Mouse (Mus musculus): ENCODE results near the gene Cops7a. TPM values are rescaled to one million over a fixed set of nuclear protein-coding genes. Genes with fewer than 3 reads are reported as not detected.

The Cops7a gene
- polyA plus RNA-seq (2015; fragmentation: Nextera tagmentation; extraction: Ambion mirVana) = 134 and 179 TPM in 2 replicates

DNA sequence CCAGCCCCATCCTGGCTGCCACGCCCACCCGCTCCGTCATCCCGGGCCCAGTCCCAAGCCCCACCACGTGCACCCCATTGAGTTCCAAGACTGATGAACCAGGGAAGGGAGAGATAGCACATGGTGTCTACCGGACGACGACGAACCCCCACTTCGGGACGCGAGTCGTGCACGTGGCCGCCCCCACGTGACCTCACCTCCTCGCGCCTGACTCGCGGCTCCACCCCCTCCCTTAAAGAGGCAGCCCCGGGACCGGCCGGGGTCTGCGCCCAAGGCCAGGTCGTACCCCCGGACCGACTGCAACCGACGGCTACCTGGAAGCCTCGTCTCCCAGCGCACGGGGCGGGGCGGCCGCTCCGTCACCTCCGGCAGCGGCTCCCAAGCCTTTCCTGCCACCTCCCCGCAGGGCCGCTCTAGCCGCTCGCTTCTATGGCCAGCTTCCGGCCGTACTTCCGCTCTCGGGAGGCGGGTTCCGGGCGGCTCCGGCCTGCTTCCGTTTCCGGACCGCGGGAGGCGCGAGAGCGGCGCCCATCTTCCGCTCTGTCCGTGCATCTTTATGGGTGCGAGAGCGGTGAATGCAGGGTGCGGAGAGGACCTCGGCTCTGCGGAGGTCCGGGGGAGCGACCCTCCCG lies at the start of gene Cops7a:
Gene Cops7a (minus strand): TSS at position 451 of the 632 bp plus-strand sequence.

DNA sequence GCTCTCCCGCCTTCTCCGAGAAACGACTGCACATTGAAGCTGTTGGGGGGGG lies 43.6 kb upstream of the Cops7a start, which contains the start of gene Zfp384:
Gene Zfp384 (plus strand): TSS at position 17 of the 52 bp plus-strand sequence.

DNA sequence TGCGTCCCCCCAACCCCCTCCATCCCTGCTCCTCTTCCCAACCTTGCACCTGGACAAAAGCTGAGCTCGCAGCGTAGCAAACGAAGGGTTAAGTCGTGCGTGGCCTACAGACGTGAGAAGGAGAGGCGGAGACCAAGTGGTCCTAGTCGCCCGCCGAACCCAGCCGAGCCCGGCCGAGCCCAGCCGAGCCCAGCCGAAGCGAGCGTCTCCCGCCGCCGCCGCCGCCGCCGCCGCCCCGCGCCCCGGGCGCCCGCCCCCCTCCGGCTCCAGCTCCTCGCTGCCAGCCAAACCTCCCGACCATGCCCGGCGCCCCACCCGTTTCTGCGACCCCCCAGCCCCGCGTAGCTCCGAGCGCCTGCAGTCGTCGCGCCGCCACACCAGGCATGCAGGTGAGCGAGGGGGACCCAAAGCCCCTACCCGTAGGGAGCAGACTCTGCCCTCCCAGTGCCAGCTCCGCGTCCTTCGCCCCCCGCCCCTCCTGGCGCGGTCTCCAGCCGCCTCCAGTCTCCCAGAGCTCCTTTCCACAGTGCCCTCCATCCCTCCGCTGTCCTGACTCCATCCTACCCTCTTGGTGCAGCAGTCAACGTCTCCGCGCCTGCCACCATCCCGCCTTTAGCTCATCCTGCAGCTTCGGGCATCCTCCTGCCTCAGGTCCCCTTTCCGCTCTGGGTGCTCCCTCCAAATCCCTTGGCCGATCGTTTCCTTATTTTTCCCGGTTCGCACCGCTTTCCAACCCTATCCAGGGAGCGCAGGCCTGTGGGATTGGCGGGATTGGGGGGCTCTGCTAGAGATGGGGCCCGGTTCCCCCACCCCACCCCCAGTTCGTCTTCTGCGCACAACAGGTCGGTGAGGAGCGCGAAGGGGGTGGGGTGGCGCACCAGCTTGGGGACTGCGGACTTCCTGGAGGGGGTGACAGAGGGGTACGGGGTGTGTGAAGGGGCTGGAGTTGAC lies 31.5 kb upstream of the Cops7a start, which contains the start of gene Pianp:
Gene Pianp (plus strand): TSS at position 144 of the 951 bp plus-strand sequence.

DNA sequence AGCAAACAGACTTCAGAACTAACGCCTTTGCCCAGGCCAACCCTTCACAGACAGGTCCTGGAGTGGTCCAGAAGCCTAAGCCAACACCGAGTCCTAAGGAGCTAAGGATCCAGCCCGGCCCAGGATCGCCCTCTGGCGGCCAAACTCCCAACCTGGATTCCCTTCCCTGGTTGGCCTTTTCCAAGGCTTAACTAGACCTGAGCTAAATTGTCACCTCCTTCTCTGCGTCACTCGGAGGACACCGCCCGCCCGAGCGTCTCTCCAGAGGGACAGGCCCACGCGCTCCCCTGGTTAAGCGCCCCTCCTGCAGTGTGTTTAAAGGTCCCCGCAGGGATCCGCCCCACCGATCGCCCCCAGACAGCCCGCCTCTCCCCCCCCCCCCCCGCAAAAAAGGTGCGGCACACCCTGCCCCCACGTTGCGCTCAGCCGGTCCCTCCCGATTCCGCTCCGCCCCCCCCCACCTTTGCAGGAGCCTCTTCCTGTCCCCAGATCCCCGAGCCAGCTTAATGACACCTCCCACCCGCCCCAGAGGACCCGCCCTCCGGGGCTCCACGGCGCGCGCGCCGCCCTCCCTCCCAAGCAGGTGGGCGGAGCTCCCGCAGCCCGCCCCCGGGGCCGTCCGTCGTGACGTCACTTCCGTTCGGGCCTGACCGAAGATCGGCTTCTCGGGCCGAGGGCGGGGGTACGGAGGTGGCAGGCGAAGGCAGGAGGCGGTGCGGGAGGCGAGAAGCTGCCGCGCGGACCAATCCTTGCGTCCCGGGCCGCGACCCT lies 34.4 kb downstream of the Cops7a start, which contains the start of gene Mlf2:
Gene Mlf2 (plus strand): TSS at position 633 of the 771 bp plus-strand sequence.

DNA sequence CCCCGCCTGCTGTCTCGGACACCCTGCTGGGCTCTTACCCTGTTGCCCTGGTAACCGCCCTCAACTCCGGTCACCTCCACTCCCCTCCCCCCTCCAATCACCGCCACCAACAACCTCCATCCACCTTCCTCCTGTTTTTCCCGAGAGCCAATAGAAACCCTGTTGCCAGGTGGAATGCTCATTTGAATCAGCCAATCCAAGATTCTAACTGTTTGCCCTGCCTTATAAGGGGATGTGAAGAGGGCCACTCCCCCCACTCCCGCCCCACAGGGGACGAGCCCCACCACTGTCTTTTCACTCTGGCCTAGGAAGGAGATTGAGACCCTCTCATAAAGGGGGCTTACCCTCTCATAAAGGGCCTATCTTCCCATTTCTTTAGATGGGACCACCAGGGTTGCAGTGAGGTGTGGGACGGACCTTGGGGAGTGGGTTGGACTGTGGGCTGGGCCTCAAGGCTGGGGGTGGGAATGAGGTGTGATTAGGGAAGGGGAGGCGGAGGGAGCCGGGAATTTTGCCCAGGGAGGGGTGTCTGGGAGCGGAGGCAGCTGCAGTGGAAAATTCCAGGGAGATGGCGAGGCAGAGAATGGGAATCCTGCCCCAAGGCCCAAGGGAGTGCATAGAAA lies 45.5 kb downstream of the Cops7a start, which contains the start of gene Ptms:
Gene Ptms (minus strand): TSS at position 409 of the 623 bp plus-strand sequence.

DNA sequence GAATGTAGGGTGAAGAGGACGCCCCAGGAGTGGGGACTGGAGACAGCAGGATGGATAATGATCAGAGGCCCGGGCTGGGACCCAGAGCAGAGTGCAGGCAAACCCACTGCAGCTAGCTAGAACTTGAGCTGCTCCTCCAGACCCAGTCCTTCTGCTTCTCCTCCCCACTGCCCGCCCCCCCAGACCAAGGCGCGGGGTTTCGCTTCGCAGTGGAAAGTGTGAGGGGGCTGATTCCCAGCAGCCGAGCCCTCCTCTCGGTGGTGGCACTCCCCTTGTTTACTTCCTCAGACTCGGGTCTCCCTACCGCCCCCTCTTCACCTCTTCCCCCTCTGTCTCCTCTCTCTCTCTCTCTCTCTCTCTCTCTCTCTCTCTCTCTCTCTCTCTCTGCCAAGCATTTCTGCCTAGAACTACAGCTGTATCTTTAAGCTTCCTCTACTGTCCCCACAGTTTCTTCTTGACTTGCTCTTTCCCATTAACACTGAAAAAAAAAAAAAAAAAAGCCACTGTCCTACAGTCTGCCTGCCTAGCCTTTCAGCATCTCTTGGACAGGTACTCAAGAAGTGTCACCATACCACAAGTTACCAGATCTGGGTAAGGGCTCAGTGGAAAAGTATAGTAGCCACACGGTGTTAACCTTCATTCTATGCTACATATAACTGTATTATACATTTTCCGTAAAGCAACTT lies 53.7 kb downstream of the Cops7a start, which contains the start of gene Lag3:
Gene Lag3 (minus strand): TSS at position 173 of the 686 bp plus-strand sequence.

Other genes starting within 250 kb of the Cops7a start
- 8.6 and 10.9 TPM in 2 replicates for gene Ptpn6, start 226.8 kb downstream of the Cops7a start, polyA plus RNA-seq (2015; fragmentation: Nextera tagmentation; extraction: Ambion mirVana)
- gene Grcc10, start 224.2 kb downstream of the Cops7a start, polyA plus RNA-seq (2015; fragmentation: Nextera tagmentation; extraction: Ambion mirVana) = 664 and 838 TPM in 2 replicates
- gene Gm45234, start 209.5 kb downstream of the Cops7a start, polyA plus RNA-seq (2015; fragmentation: Nextera tagmentation; extraction: Ambion mirVana) = not detected in 2 replicates
- 13.0 and 14.7 TPM in 2 replicates for gene Atn1, start 209.0 kb downstream of the Cops7a start, polyA plus RNA-seq (2015; fragmentation: Nextera tagmentation; extraction: Ambion mirVana)
- 11.3 and 20.0 TPM in 2 replicates for gene Eno2, start 195.9 kb downstream of the Cops7a start, polyA plus RNA-seq (2015; fragmentation: Nextera tagmentation; extraction: Ambion mirVana)
- 0.75 and 1.4 TPM in 2 replicates for gene Lrrc23, start 185.8 kb downstream of the Cops7a start, polyA plus RNA-seq (2015; fragmentation: Nextera tagmentation; extraction: Ambion mirVana)
- gene Spsb2, start 156.9 kb downstream of the Cops7a start, polyA plus RNA-seq (2015; fragmentation: Nextera tagmentation; extraction: Ambion mirVana) = 28.3 and 31.1 TPM in 2 replicates
- 417 and 594 TPM in 2 replicates for gene Tpi1, start 151.2 kb downstream of the Cops7a start, polyA plus RNA-seq (2015; fragmentation: Nextera tagmentation; extraction: Ambion mirVana)
- gene Usp5, start 136.1 kb downstream of the Cops7a start, polyA plus RNA-seq (2015; fragmentation: Nextera tagmentation; extraction: Ambion mirVana) = 72.2 and 94.2 TPM in 2 replicates
- 52.6 and 58.3 TPM in 2 replicates for gene Cdca3, start 136.0 kb downstream of the Cops7a start, polyA plus RNA-seq (2015; fragmentation: Nextera tagmentation; extraction: Ambion mirVana)
- gene Gnb3, start 125.3 kb downstream of the Cops7a start, polyA plus RNA-seq (2015; fragmentation: Nextera tagmentation; extraction: Ambion mirVana) = 15.3 and 18.6 TPM in 2 replicates
- gene P3h3, start 107.8 kb downstream of the Cops7a start, polyA plus RNA-seq (2015; fragmentation: Nextera tagmentation; extraction: Ambion mirVana) = 17.3 and 18.8 TPM in 2 replicates
- 2.1 and 3.7 TPM in 2 replicates for gene Gpr162, start 101.6 kb downstream of the Cops7a start, polyA plus RNA-seq (2015; fragmentation: Nextera tagmentation; extraction: Ambion mirVana)
- 0.20 and 0.44 TPM in 2 replicates for gene Cd4, start 77.3 kb downstream of the Cops7a start, polyA plus RNA-seq (2015; fragmentation: Nextera tagmentation; extraction: Ambion mirVana)
- 2.4 and 4.2 TPM in 2 replicates for gene Lag3, start 53.8 kb downstream of the Cops7a start, polyA plus RNA-seq (2015; fragmentation: Nextera tagmentation; extraction: Ambion mirVana)
- gene Ptms, start 45.4 kb downstream of the Cops7a start, polyA plus RNA-seq (2015; fragmentation: Nextera tagmentation; extraction: Ambion mirVana) = 365 and 389 TPM in 2 replicates
- 266 and 322 TPM in 2 replicates for gene Mlf2, start 34.2 kb downstream of the Cops7a start, polyA plus RNA-seq (2015; fragmentation: Nextera tagmentation; extraction: Ambion mirVana)
- 4.0 and 7.4 TPM in 2 replicates for gene Pianp, start 31.2 kb upstream of the Cops7a start, polyA plus RNA-seq (2015; fragmentation: Nextera tagmentation; extraction: Ambion mirVana)
- 6.6 and 10.5 TPM in 2 replicates for gene Zfp384, start 43.6 kb upstream of the Cops7a start, polyA plus RNA-seq (2015; fragmentation: Nextera tagmentation; extraction: Ambion mirVana)
- 90.1 and 150 TPM in 2 replicates for gene Ing4, start 74.2 kb upstream of the Cops7a start, polyA plus RNA-seq (2015; fragmentation: Nextera tagmentation; extraction: Ambion mirVana)
- 3.2 and 3.4 TPM in 2 replicates for gene Acrbp, start 84.2 kb upstream of the Cops7a start, polyA plus RNA-seq (2015; fragmentation: Nextera tagmentation; extraction: Ambion mirVana)
- gene Lpar5, start 102.4 kb upstream of the Cops7a start, polyA plus RNA-seq (2015; fragmentation: Nextera tagmentation; extraction: Ambion mirVana) = 0.37 and 0.96 TPM in 2 replicates
- gene Chd4, start 130.4 kb upstream of the Cops7a start, polyA plus RNA-seq (2015; fragmentation: Nextera tagmentation; extraction: Ambion mirVana) = 41.4 and 42.5 TPM in 2 replicates
- gene Nop2, start 166.4 kb upstream of the Cops7a start, polyA plus RNA-seq (2015; fragmentation: Nextera tagmentation; extraction: Ambion mirVana) = 17.8 and 24.3 TPM in 2 replicates
- 14.3 and 19.4 TPM in 2 replicates for gene Iffo1, start 179.7 kb upstream of the Cops7a start, polyA plus RNA-seq (2015; fragmentation: Nextera tagmentation; extraction: Ambion mirVana)
- 886 and 1,355 TPM in 2 replicates for gene Gapdh, start 200.9 kb upstream of the Cops7a start, polyA plus RNA-seq (2015; fragmentation: Nextera tagmentation; extraction: Ambion mirVana)
- 27.6 and 29.4 TPM in 2 replicates for gene Ncapd2, start 226.2 kb upstream of the Cops7a start, polyA plus RNA-seq (2015; fragmentation: Nextera tagmentation; extraction: Ambion mirVana)
- gene Mrpl51, start 226.3 kb upstream of the Cops7a start, polyA plus RNA-seq (2015; fragmentation: Nextera tagmentation; extraction: Ambion mirVana) = 244 and 300 TPM in 2 replicates